Mouse (Mus musculus) CD4-positive helper T cell, adult 2 months (primary cell): ENCODE data around the gene Col6a3.

ENCODE experiments used
- DNase-seq: peaks from one replicate; pipeline ENCODE4 v3.0.0-alpha.2; 2012; ENCODE audit warnings: low read depth, missing footprints, low spot score

Col6a3 gene

GRCm38 (mm10) chr1:90723754-90724153 lies 120.0 kb downstream of the Col6a3 start:
- DNase-seq: no peak

GRCm38 (mm10) chr1:90723325-90723724 lies 120.4 kb downstream of the Col6a3 start:
- no peak for DNase-seq

GRCm38 (mm10) chr1:90722021-90722420 lies 121.8 kb downstream of the Col6a3 start:
- no peak for DNase-seq

GRCm38 (mm10) chr1:90720610-90721241 lies 123.0 kb downstream of the Col6a3 start:
- no peak for DNase-seq

- no peak for DNase-seq
These were observed 124.8 kb downstream of the Col6a3 start for GRCm38 (mm10) chr1:90718826-90719550.

GRCm38 (mm10) chr1:90716258-90716657 lies 127.5 kb downstream of the Col6a3 start:
- DNase-seq: no peak
